Mouse (Mus musculus) E14TG2a.4 (cell line): ENCODE measurements around the gene Tefm.

Experiments used
- CTCF ChIP-seq: conservative IDR thresholded peaks from 2 replicates; pipeline ENCODE4 v1.5.1; 2014; ENCODE audit warnings: low read length
- POU5F1 ChIP-seq: IDR thresholded peaks from 2 replicates; pipeline ENCODE4 v1.6.1; 2014; ENCODE audit warnings: low read length, borderline replicate concordance

GRCm38 (mm10) chr11:80154501-80154900, 12.5 kb upstream of the Tefm start:
- TF ChIP-seq CTCF (no peak), POU5F1 (no peak)
